Mouse (Mus musculus) T-helper 17 cell (primary cell): ENCODE results near the gene Fam53a.

Experiments used
- in situ Hi-C, 2 experiments: fragments of 300-600 bp; cut with MboI, MseI; formaldehyde crosslinking; loops; 1 replicate in 1 of 2; 2 replicates in 1 of 2; pipeline ENCODE4 v1.15.1; 2025; ENCODE audit warnings: high pct_unique_total_duplicates in 2 of 2

The Fam53a gene

GRCm38 (mm10) chr5:33565886-33566285 is 63.5 kb downstream of the Fam53a start:
- in situ Hi-C loops = no loop called here

DNA sequence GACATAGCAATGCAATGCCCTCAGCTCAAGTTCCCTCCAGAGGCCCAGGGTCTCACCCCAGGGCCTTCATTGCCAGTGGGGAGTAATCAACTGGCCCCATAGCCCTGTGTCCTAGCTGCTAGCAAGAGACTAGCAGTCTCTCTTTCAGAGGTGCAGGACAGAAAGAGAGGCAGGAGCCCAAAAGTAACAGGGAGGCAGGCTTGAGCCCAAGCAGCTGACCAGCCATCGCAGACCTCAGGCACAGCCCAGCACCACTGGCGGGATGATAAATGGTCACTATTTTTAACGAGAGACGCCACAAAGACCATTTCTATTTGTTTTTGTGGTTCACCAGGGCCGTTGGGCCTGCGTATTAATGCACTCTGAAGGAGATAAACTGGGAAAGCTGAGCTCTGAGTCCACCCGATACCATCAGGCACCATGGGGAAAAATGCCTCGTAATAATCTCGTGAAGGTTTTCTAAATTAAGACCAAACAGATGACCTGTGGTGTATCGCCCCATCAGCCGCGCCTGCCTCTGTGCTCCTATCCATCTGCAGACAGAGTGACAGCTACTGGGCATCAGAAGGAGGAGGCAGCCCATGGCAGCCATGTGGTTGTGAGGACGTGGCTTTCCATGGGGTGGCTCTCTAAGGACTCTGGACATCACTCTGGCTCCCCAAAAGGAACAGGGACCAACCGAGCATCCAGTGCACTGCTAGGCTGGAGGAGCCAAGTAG is 73.0 kb downstream of the Fam53a start:
- in situ Hi-C loops = no loop called here
